Mouse (Mus musculus): ENCODE measurements around the gene Pygm. TPM values are rescaled to one million over a fixed set of nuclear protein-coding genes. Genes with fewer than 3 reads are reported as not detected.
A peak's percentile ranks its signal among the peaks of the same experiment; 100 is the strongest.

Gene Pygm
- polyA plus RNA-seq, 1 experiment from 2014 or later, result 2.5 TPM

DNA sequence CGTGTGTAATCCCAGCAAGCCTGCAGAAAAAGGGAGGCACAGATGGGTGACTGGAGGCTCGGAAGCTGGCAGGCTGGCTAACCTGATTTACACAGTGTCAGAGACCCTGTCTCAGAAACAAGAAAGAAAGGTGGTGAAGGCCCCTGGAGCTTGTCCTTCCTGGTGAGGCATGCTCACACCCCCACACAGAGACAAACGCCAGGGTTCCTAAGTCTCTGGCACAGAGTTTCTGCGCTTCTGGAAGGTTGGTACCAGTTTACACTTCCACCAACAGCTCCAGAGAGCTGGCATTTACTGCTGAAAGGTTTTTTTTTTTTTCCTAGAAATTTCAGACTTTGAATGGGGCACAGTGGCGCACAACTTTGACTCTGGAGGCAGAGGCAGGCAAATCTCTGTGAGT, 12.0 kb downstream of the Pygm start:
- H3K4me1 ChIP-seq, result peaks cover 32% of the 10 kb centered on the region
- DNase-seq (ENCODE audit: low spot score), result no peak

GRCm38 (mm10) chr19:6397582-6398249, 13.5 kb downstream of the Pygm start:
- H3K9me3 ChIP-seq (replicated peaks), result no peaks in the 10 kb centered on the region

More for the DNA sequence above, 12.0 kb downstream of the Pygm start:
- H3K4me3 ChIP-seq, result no peak overlapping the region
- WGBS, result 89% methylated on average over 5 of the region's 5 CpGs
- H3K27me3 ChIP-seq (ENCODE audit: low read depth, poor library complexity, severe bottlenecking), result peaks cover 51% of the 10 kb centered on the region
- H3K36me3 ChIP-seq, result no peaks in the 10 kb centered on the region
- H3K9me3 ChIP-seq (replicated peaks), result no peaks in the 10 kb centered on the region
- no peak overlapping the region for H3K27ac ChIP-seq

DNA sequence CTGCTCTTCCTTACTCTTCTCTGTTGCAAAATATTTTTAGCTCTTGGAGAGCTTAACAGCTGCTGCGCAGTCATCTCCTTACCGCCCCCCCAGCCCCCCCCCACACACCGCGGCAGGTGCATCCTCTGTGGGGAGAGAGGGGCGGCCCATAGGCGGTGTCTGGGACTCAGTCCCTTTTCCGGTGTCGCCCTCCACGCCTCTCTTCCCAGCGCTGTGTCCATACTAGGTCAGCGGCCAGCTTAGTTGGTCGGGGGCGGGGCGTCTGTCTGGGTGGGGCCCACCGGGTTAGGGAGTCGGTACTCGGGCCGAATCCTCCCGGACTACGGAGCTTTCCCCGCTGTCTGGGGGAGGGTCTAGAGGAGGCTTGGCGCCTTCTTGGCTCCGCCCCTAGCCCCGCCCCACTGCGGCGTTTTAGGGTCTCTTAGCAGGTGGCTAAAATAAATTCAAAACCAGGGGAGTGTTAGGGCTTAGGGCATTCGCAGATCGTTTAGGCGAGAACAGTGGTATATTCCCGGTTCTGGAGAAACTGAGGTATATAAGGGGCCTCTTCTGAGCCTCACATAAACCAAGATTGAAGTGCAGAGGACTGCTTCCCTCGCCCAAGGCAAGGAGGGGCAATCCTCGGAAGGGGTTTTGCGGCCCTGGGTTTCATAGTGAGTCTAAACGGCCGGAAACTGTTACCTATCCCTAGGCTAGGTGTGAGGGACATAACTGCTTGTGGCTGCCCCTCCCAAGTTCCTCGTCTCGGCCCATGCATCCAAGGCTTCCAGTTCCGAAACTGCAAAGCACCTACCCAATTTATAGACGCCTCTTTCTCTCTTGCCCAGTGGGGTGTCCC, 14.5 kb downstream of the Pygm start:
- H3K27ac ChIP-seq, result peak overlapping the region; percentile 77; the same call in 1 of the 2 replicates
- H3K36me3 ChIP-seq, result no peaks in the 10 kb centered on the region
- peaks cover 56% of the 10 kb centered on the region for H3K4me1 ChIP-seq
- no peaks in the 10 kb centered on the region for H3K9me3 ChIP-seq (replicated peaks)
- H3K27me3 ChIP-seq (ENCODE audit: low read depth, poor library complexity, severe bottlenecking), result peaks cover 75% of the 10 kb centered on the region
- H3K4me3 ChIP-seq, result peak overlapping the region; percentile 74
- DNase-seq (ENCODE audit: low spot score), result peak; percentile 59
- WGBS, result 1% methylated on average over 39 of the region's 39 CpGs

More at GRCm38 (mm10) chr19:6397582-6398249, 13.5 kb downstream of the Pygm start:
- no peak for DNase-seq (ENCODE audit: low spot score)
- Histone ChIP-seq H3K4me3 (no peak overlapping the region; the same call in 1 of the 2 replicates), H3K27ac (no peak overlapping the region), H3K27me3 (ENCODE audit: low read depth, poor library complexity, severe bottlenecking) (peaks cover 66% of the 10 kb centered on the region), H3K4me1 (peaks cover 46% of the 10 kb centered on the region), H3K36me3 (no peaks in the 10 kb centered on the region)
- WGBS, result 80% methylated on average over 22 of the region's 22 CpGs

DNA sequence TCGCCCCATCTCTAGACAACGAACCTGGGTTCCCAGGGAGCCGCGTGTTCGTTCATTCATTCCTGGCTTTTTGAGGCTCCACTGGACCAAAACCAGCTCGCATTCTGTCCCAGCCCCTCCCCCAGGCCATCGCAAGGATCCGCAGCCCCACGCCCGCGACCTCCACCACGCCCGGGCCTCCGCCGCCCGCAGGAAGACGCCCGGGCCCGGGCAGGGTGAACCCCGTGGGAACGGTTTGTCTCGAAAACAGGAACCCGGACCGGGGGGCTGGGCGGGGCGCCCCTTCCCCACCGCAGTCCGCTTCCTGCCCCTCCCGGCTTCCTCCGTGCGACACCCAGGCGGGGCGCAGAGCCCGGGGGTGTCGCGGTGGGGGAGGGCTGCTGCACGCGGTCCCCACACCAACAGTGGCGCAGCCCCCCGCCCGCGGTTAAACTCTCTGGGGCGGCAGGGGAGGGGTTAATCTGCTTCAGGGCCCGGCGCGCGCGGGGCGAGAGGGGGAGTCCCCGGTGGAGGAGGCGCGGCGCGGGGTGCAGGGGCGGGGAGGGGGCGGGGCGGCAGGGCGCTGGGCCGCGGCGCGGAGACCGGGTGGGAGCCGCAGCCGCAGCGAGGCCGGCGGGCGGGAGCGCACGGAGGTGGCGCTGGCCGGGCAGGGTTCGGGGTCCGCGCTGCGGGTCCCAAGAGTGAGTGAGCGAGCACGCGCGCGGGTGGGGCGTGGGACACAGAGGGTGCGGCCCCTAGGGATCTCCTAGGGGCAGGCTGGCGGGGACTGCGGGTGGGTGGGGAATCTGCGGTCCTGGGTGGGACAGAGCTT, 15.3 kb downstream of the Pygm start, which contains the start of gene Rasgrp2:
Gene Rasgrp2 (plus strand): TSS at position 56 of the 811 bp plus-strand sequence.
- Histone ChIP-seq H3K27ac (peak within 1 kb of the TSS; percentile 77), H3K9me3 (replicated peaks) (no peaks in the 10 kb centered on the region), H3K4me1 (peaks cover 58% of the 10 kb centered on the region), H3K36me3 (no peaks in the 10 kb centered on the region), H3K27me3 (ENCODE audit: low read depth, poor library complexity, severe bottlenecking) (peaks cover 83% of the 10 kb centered on the region), H3K4me3 (peak within 1 kb of the TSS; percentile 74)
- peak; percentile 51 for DNase-seq (ENCODE audit: low spot score)
- 1% methylated on average over 85 of the region's 87 CpGs for WGBS

DNA sequence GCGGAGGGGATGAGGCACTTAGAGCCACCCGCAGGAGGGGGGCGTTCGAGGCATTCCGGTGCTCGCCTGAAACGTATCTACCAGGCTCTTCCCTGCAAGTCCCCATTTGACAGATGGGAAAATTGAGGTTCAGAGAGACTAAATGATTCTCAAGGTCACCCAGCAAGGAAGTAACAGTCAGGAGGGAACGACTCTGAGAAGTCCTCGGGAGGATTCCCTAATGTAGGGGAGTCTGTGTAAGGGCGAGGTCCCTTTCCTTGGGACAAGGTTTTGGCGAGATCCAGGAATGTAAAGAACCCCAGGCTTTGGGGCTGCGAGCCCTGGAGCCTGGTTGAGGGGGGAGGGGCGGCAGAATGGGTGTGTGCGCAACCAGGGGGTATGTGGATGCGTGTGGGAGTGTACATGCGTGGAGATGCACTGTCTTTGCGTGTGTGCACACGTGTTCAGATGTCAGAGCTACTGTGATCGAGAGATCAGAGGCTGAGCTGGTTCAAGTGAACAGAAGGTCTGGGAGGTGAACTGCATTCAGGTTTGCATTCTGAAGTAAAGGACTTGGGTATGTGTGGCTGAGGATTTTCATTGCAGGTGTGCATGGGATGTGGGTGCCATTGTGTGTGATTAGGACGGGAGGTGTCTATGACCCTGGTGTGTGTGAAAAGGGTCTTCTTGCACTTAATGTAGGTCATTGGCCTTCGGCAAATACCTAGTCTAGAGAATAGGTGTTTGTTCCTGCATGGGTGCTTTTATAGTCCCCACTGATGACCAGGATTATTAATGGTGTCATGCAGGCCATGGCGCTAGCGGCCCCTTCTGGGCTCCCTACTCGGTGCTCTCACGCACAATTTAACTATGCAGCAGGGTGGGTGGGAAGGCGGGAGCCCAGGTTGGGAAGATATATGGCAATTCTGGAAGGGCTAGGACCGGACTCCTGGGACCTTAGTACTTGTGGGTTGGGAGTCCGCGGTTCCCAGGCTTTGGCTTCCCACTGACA, 16.2 kb downstream of the Pygm start:
- peaks cover 88% of the 10 kb centered on the region for H3K27me3 ChIP-seq (ENCODE audit: low read depth, poor library complexity, severe bottlenecking)
- H3K9me3 ChIP-seq (replicated peaks), result no peaks in the 10 kb centered on the region
- H3K27ac ChIP-seq, result peak overlapping the region; percentile 77
- no peak for DNase-seq (ENCODE audit: low spot score)
- peak overlapping the region; percentile 74 for H3K4me3 ChIP-seq
- 3% methylated on average over 29 of the region's 29 CpGs for WGBS
- H3K4me1 ChIP-seq, result peaks cover 58% of the 10 kb centered on the region
- H3K36me3 ChIP-seq, result no peaks in the 10 kb centered on the region

DNA sequence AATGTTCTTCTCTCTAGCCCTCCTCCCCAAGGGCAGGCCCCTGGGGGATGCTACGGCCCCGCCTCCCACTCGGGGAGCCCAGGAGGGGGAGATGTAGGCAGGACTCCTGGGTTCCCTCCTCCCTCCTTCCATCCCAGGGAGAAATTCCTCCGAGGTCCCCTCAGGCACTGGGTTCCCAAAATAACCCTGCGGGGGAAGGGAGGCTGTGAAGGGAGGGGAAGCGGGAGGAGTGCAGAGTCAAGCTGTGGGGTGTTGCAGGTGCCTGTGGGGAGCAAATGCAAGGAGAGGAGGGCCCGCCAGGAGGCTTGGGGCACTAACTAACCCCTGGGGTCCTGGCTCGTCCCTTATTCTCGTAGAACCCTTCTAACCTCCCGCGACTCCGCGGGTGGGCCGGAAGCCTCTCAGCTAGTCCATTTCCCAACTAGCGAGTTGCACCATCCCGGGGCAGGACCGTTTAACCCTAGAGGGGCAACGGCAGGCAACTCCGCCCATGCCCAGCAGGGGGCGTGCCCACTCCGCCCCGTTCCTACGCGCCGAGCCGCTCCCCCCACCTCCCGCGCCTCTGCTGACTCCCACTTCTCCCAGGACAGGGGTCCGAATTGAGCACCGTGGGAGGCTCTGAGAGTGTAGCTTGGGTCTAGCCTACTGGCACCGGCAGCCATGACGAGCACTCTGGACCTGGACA, 17.1 kb downstream of the Pygm start:
- Histone ChIP-seq H3K36me3 (no peaks in the 10 kb centered on the region), H3K9me3 (replicated peaks) (no peaks in the 10 kb centered on the region), H3K27ac (0 out of 2 replicates have a peak overlapping the region, but pooled peaks have one; percentile 20), H3K4me3 (peak overlapping the region; percentile 45), H3K4me1 (peaks cover 58% of the 10 kb centered on the region), H3K27me3 (ENCODE audit: low read depth, poor library complexity, severe bottlenecking) (peaks cover 86% of the 10 kb centered on the region)
- peak; percentile 82 for DNase-seq (ENCODE audit: low spot score)
- under 1% methylated on average over 32 of the region's 32 CpGs for WGBS

- peaks cover 80% of the 10 kb centered on the region for H3K27me3 ChIP-seq (ENCODE audit: low read depth, poor library complexity, severe bottlenecking)
- H3K27ac ChIP-seq, result no peak overlapping the region
- no peak for DNase-seq (ENCODE audit: low spot score)
- peak overlapping the region; percentile 45 for H3K4me3 ChIP-seq
- H3K36me3 ChIP-seq, result no peaks in the 10 kb centered on the region
- 5% methylated on average over 9 of the region's 9 CpGs for WGBS
- no peaks in the 10 kb centered on the region for H3K9me3 ChIP-seq (replicated peaks)
- peaks cover 58% of the 10 kb centered on the region for H3K4me1 ChIP-seq
Observed at GRCm38 (mm10) chr19:6401951-6402350, 17.8 kb downstream of the Pygm start.

GRCm38 (mm10) chr19:6403869-6404268, 19.7 kb downstream of the Pygm start:
- no peak for DNase-seq (ENCODE audit: low spot score)
- H3K4me1 ChIP-seq, result peaks cover 56% of the 10 kb centered on the region
- H3K27ac ChIP-seq, result no peak overlapping the region
- WGBS, result 88% methylated on average over 10 of the region's 10 CpGs
- peaks cover 69% of the 10 kb centered on the region for H3K27me3 ChIP-seq (ENCODE audit: low read depth, poor library complexity, severe bottlenecking)
- no peaks in the 10 kb centered on the region for H3K9me3 ChIP-seq (replicated peaks)
- H3K36me3 ChIP-seq, result no peaks in the 10 kb centered on the region
- H3K4me3 ChIP-seq, result no peak overlapping the region

- no peaks in the 10 kb centered on the region for H3K36me3 ChIP-seq
- DNase-seq (ENCODE audit: low spot score), result no peak
- H3K4me1 ChIP-seq, result peaks cover 40% of the 10 kb centered on the region
- no peak overlapping the region for H3K27ac ChIP-seq
- no peaks in the 10 kb centered on the region for H3K9me3 ChIP-seq (replicated peaks)
- no peak overlapping the region for H3K4me3 ChIP-seq
- H3K27me3 ChIP-seq (ENCODE audit: low read depth, poor library complexity, severe bottlenecking), result peaks cover 54% of the 10 kb centered on the region
- 83% methylated on average over 10 of the region's 10 CpGs for WGBS
Observed at GRCm38 (mm10) chr19:6405433-6405832, 21.2 kb downstream of the Pygm start.

DNA sequence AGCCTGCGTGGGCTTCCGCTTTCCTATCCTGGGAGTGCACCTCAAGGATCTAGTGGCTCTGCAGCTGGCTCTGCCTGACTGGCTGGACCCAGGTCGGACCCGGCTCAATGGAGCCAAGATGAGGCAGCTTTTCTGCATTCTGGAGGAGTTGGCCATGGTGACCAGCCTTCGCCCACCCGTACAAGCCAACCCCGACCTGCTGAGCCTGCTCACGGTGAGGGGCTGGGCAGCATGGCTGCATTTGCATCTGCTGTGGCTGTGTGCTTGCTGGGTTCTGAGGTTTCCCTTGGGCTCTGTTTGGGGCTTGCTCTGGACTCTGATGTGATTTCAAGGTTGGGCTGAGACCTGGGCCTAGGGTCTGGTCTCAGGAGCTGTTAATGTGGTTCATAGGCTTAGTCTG, 22.9 kb downstream of the Pygm start:
- H3K9me3 ChIP-seq (replicated peaks), result no peaks in the 10 kb centered on the region
- peaks cover 25% of the 10 kb centered on the region for H3K4me1 ChIP-seq
- H3K4me3 ChIP-seq, result no peak overlapping the region
- H3K27me3 ChIP-seq (ENCODE audit: low read depth, poor library complexity, severe bottlenecking), result peaks cover 37% of the 10 kb centered on the region
- DNase-seq (ENCODE audit: low spot score), result no peak
- no peak overlapping the region for H3K27ac ChIP-seq
- 84% methylated on average over 8 of the region's 8 CpGs for WGBS
- no peaks in the 10 kb centered on the region for H3K36me3 ChIP-seq

- Histone ChIP-seq H3K36me3 (no peaks in the 10 kb centered on the region), H3K9me3 (replicated peaks) (no peaks in the 10 kb centered on the region), H3K27ac (no peak overlapping the region), H3K4me3 (no peak overlapping the region), H3K4me1 (peaks cover 22% of the 10 kb centered on the region), H3K27me3 (ENCODE audit: low read depth, poor library complexity, severe bottlenecking) (peaks cover 35% of the 10 kb centered on the region)
- DNase-seq (ENCODE audit: low spot score), result no peak
- 56% methylated on average over 16 of the region's 16 CpGs for WGBS
Observed at GRCm38 (mm10) chr19:6407816-6408510, 23.8 kb downstream of the Pygm start.

Data from limb, embryonic 10.5 days (tissue).